ENCODE assay signal across 8 mouse cellular contexts in genomic region chr13:24799925-24800673, GRCm38 (mm10). TPM values are rescaled to one million over a fixed set of nuclear protein-coding genes. Genes with fewer than 3 reads are reported as not detected.
DNase-seq lines count a peak whose midpoint lies in the region; TF ChIP-seq lines count a peak whose summit lies in the region.

No protein-coding gene starts in this region.

- H3K4me1 ChIP-seq in MEL (ENCODE audit: control insufficient read depth in 1 of 2, insufficient read depth in 2 of 2, low read length in 2 of 2) = peaks cover 6 to 7% of the 10 kb centered on the region in 2 experiments
- H3K4me1 ChIP-seq in brown adipose tissue, adult 24 weeks (ENCODE audit: control insufficient read depth, insufficient read depth, insufficient read length, low read length) = no peaks in the 10 kb centered on the region
- H3K4me1 ChIP-seq in forebrain, embryonic 10.5 days = peaks cover 37% of the 10 kb centered on the region

- no peaks in the 10 kb centered on the region for H3K27me3 ChIP-seq in MEL (ENCODE audit: control insufficient read depth in 1 of 2, insufficient read depth in 2 of 2, low read length in 2 of 2)
- H3K27me3 ChIP-seq in forebrain, embryonic 10.5 days (ENCODE audit: poor library complexity, severe bottlenecking) = no peaks in the 10 kb centered on the region

- WGBS in forebrain, embryonic 10.5 days = under 1% methylated on average over 31 of the region's 31 CpGs
- under 1% methylated on average over 31 of the region's 31 CpGs for WGBS in macrophage (ENCODE audit: missing documents)

- H3K27ac ChIP-seq in MEL (ENCODE audit: control insufficient read depth, low read depth, low read length) = peak overlapping the region; percentile 90
- H3K27ac ChIP-seq in brown adipose tissue, adult 24 weeks (replicated peaks; ENCODE audit: low read depth, low read length) = peak overlapping the region; percentile 94
- H3K27ac ChIP-seq in forebrain, embryonic 10.5 days = peak overlapping the region; percentile 98
- peak overlapping the region; percentile 99 for H3K27ac ChIP-seq in macrophage

- peak overlapping the region; percentile 87 to 94 for H3K4me3 ChIP-seq in MEL (ENCODE audit: control insufficient read depth in 1 of 2, insufficient read depth in 1 of 2, low read depth in 2 of 2, low read length in 2 of 2)
- H3K4me3 ChIP-seq in brown adipose tissue, adult 24 weeks (ENCODE audit: insufficient read depth, low read depth, low read length) = peak overlapping the region; percentile 64
- H3K4me3 ChIP-seq in forebrain, embryonic 10.5 days = peak overlapping the region; percentile 99
- peak overlapping the region; percentile 57 for H3K4me3 ChIP-seq in macrophage (ENCODE audit: inconsistent target)

- H3K9ac ChIP-seq in MEL (ENCODE audit: control insufficient read depth, low read depth, low read length, poor library complexity, severe bottlenecking) = peak overlapping the region; percentile 84

- H3K36me3 ChIP-seq in MEL (ENCODE audit: control insufficient read depth in 1 of 2, insufficient read depth in 2 of 2, low read length in 2 of 2) = peaks cover 6 to 15% of the 10 kb centered on the region in 2 experiments
- H3K36me3 ChIP-seq in forebrain, embryonic 10.5 days (replicated peaks) = peaks cover 11% of the 10 kb centered on the region
- peaks cover 7% of the 10 kb centered on the region; the same call in 1 of the 2 replicates for H3K36me3 ChIP-seq in macrophage (ENCODE audit: inconsistent target)

- TF ChIP-seq RAD21 in MEL (IDR thresholded peaks at IDR 0.05; ENCODE audit: low read depth, low read length) = no peak

- intact Hi-C loops in heart, postnatal 36 days (cut with DNase I) = loop anchor here (1.0 kb wide), 1 partner anchor 39 kb away; the partner anchor contains the start of gene Gmnn

- TF ChIP-seq EP300 in MEL (IDR thresholded peaks at IDR 0.05; ENCODE audit: low read depth in 1 of 2, low read length in 2 of 2) = peak in 1 of 2 experiments; percentile 33; a peak in 1 of 4 replicates

- no peaks in the 10 kb centered on the region for H3K9me3 ChIP-seq in MEL (replicated peaks; ENCODE audit: insufficient read depth, low read length)
- no peaks in the 10 kb centered on the region for H3K9me3 ChIP-seq in forebrain, embryonic 10.5 days

- TF ChIP-seq POLR2A in MEL (IDR thresholded peaks at IDR 0.05; ENCODE audit: control insufficient read depth in 1 of 2, insufficient read depth in 1 of 2, low read depth in 1 of 2, low read length in 2 of 2, poor library complexity in 1 of 2) = no peak; a peak in 1 of 4 replicates

- DNase-seq in MEL (ENCODE audit: low read depth, low spot score) = peak; percentile 68
- peak; percentile 41 for DNase-seq in forebrain, embryonic 10.5 days (ENCODE audit: extremely low spot score, low spot score)
- peak; percentile 51 to 73 for DNase-seq in heart, postnatal 36 days
- DNase-seq in layer of hippocampus, postnatal 10 days (ENCODE audit: low spot score in 2 of 2) = peak; percentile 41 to 56
- peak; percentile 47 to 57 for DNase-seq in right cerebral cortex, postnatal 10 days (ENCODE audit: low spot score in 2 of 2)
- DNase-seq in urinary bladder, postnatal 36 days (ENCODE audit: low spot score in 2 of 2) = peak; percentile 22 to 52

- H3K79me2 ChIP-seq in MEL (ENCODE audit: control insufficient read depth, insufficient read depth, low read length, poor library complexity) (peaks cover 36% of the 10 kb centered on the region), macrophage (ENCODE audit: inconsistent target) (peaks cover 63% of the 10 kb centered on the region)

- TF ChIP-seq CTCF in MEL (IDR thresholded peaks at IDR 0.05 in 2 of 3, conservative IDR thresholded peaks at IDR 0.05 in 1 of 3; ENCODE audit: control insufficient read depth in 1 of 3, insufficient read depth in 1 of 3, low read depth in 2 of 3, low read length in 3 of 3, poor library complexity in 1 of 3, severe bottlenecking in 1 of 3) = no peak

TF ChIP-seq in MEL, 35 proteins besides CTCF, POLR2A, EP300 and RAD21 (continues in another document):
- 0 out of 2 replicates have a peak, but pooled peaks have one; percentile 16 for TF ChIP-seq ETS1 (IDR thresholded peaks at IDR 0.05; ENCODE audit: low read depth, low read length)
- TF ChIP-seq MAX (IDR thresholded peaks at IDR 0.05; ENCODE audit: low read length) = 0 out of 2 replicates have a peak, but pooled peaks have one; percentile 22
- peak; percentile 44 for TF ChIP-seq RCOR1 (IDR thresholded peaks at IDR 0.05; ENCODE audit: low read depth, low read length)
- peak; percentile 25; the same call in 1 of the 2 replicates for TF ChIP-seq TBP (IDR thresholded peaks at IDR 0.05; ENCODE audit: low read depth, low read length)

RNA-seq across cellular contexts. Expression of gene BC005537, which starts 1.4 kb away (rescaled TPM):
- 32.7 and 39.5 TPM in 2 replicates for total RNA-seq in MEL (2012; rRNA removed)
- polyA plus RNA-seq in MEL (2012; ENCODE audit: insufficient read depth in 1 of 2, insufficient read length in 2 of 2, low read depth in 1 of 2, low replicate concordance in 2 of 2, missing spikeins in 1 of 2) (10 to 100 TPM; 48.8 to 62.6 TPM), macrophage (2018) (285 to 668 TPM (median 308 TPM) in 3 replicates)
- 60.6 and 80.2 TPM in 2 replicates for polyA plus RNA-seq in brown adipose tissue, adult 24 weeks (2012; ENCODE audit: insufficient read depth, insufficient read length, missing spikeins)
- polyA plus RNA-seq in forebrain, embryonic 10.5 days (2016; fragmentation: Nextera tagmentation; extraction: Ambion mirVana) = 11.4 TPM in 2 replicates
- total RNA-seq in heart, postnatal 36 days (2021) = 100 to 1,000 TPM; 136 to 147 TPM
- total RNA-seq in layer of hippocampus, postnatal 10 days (2021) = 100 to 1,000 TPM; 212 to 224 TPM
- total RNA-seq in macrophage (2018; cell fraction: chromatin; rRNA removed) = 100 to 1,000 TPM; 204 to 959 (median 558) TPM
- 100 to 1,000 TPM; 258 to 483 (median 379) TPM for total RNA-seq in macrophage (2018; cell fraction: cytosol; rRNA removed)
- 1,000 to 10,000 TPM in 12 of 26 experiments, 100 to 1,000 TPM in 14; 438 to 1,569 (median 919) TPM for total RNA-seq in macrophage (2018; cell fraction: nucleus; rRNA removed)

RNA-seq across cellular contexts. Expression of gene Acot13, which starts 31.2 kb away (rescaled TPM):
- 45.7 and 51.8 TPM in 2 replicates for total RNA-seq in MEL (2012; rRNA removed)
- 10 to 100 TPM in 1 of 2 experiments, not detected in 1; 57.3 TPM for polyA plus RNA-seq in MEL (2012; ENCODE audit: insufficient read depth in 1 of 2, insufficient read length in 2 of 2, low read depth in 1 of 2, low replicate concordance in 2 of 2, missing spikeins in 1 of 2)
- polyA plus RNA-seq in brown adipose tissue, adult 24 weeks (2012; ENCODE audit: insufficient read depth, insufficient read length, missing spikeins) = 452 and 487 TPM in 2 replicates
- 61.7 TPM in 2 replicates for polyA plus RNA-seq in forebrain, embryonic 10.5 days (2016; fragmentation: Nextera tagmentation; extraction: Ambion mirVana)
- 100 to 1,000 TPM; 418 to 460 TPM for total RNA-seq in heart, postnatal 36 days (2021)
- 10 to 100 TPM; 58.7 to 66.6 TPM for total RNA-seq in layer of hippocampus, postnatal 10 days (2021)
- 10 to 100 TPM in 2 of 26 experiments, 1 to 10 TPM in 15, not detected in 9; 1.6 to 14.0 (median 2.5) TPM for total RNA-seq in macrophage (2018; cell fraction: chromatin; rRNA removed)
- total RNA-seq in macrophage (2018; cell fraction: cytosol; rRNA removed) = 10 to 100 TPM; 41.6 to 97.9 (median 63.3) TPM
- total RNA-seq in macrophage (2018; cell fraction: nucleus; rRNA removed) = 10 to 100 TPM in 16 of 26 experiments, 1 to 10 TPM in 10; 2.5 to 23.4 (median 12.0) TPM
- polyA plus RNA-seq in macrophage (2018) = 55.9 to 94.5 TPM (median 88.0 TPM) in 3 replicates

RNA-seq across cellular contexts. Expression of gene Tdp2, which starts 31.4 kb away (rescaled TPM):
- 33.1 and 36.9 TPM in 2 replicates for total RNA-seq in MEL (2012; rRNA removed)
- 10 to 100 TPM in 1 of 2 experiments, not detected in 1; 45.3 TPM for polyA plus RNA-seq in MEL (2012; ENCODE audit: insufficient read depth in 1 of 2, insufficient read length in 2 of 2, low read depth in 1 of 2, low replicate concordance in 2 of 2, missing spikeins in 1 of 2)
- polyA plus RNA-seq in brown adipose tissue, adult 24 weeks (2012; ENCODE audit: insufficient read depth, insufficient read length, missing spikeins) = 16.2 and 19.9 TPM in 2 replicates
- 80.2 and 82.4 TPM in 2 replicates for polyA plus RNA-seq in forebrain, embryonic 10.5 days (2016; fragmentation: Nextera tagmentation; extraction: Ambion mirVana)
- total RNA-seq in heart, postnatal 36 days (2021) = 10 to 100 TPM; 14.6 to 17.0 TPM
- total RNA-seq in layer of hippocampus, postnatal 10 days (2021) = 10 to 100 TPM; 25.1 to 26.2 TPM
- total RNA-seq in macrophage (2018; cell fraction: chromatin; rRNA removed) = 10 to 100 TPM in 23 of 26 experiments, 1 to 10 TPM in 3; 6.8 to 64.5 (median 26.5) TPM
- 10 to 100 TPM in 16 of 26 experiments, 1 to 10 TPM in 10; 3.7 to 15.0 (median 11.3) TPM for total RNA-seq in macrophage (2018; cell fraction: cytosol; rRNA removed)
- 10 to 100 TPM in 25 of 26 experiments, 1 to 10 TPM in 1; 9.4 to 57.6 (median 19.4) TPM for total RNA-seq in macrophage (2018; cell fraction: nucleus; rRNA removed)
- 15.5 to 19.5 TPM (median 17.7 TPM) in 3 replicates for polyA plus RNA-seq in macrophage (2018)

RNA-seq across cellular contexts. Expression of gene Gmnn, which starts 38.4 kb away (rescaled TPM):
- total RNA-seq in MEL (2012; rRNA removed) = 119 and 127 TPM in 2 replicates
- polyA plus RNA-seq in MEL (2012; ENCODE audit: insufficient read depth in 1 of 2, insufficient read length in 2 of 2, low read depth in 1 of 2, low replicate concordance in 2 of 2, missing spikeins in 1 of 2) (100 to 1,000 TPM; 129 to 155 TPM), macrophage (2018) (31.4 to 90.9 TPM (median 48.0 TPM) in 3 replicates)
- polyA plus RNA-seq in brown adipose tissue, adult 24 weeks (2012; ENCODE audit: insufficient read depth, insufficient read length, missing spikeins) = 52.2 and 53.3 TPM in 2 replicates
- polyA plus RNA-seq in forebrain, embryonic 10.5 days (2016; fragmentation: Nextera tagmentation; extraction: Ambion mirVana) = 208 TPM in 2 replicates
- total RNA-seq in heart, postnatal 36 days (2021) = 10 to 100 TPM; 48.5 to 52.9 TPM
- total RNA-seq in layer of hippocampus, postnatal 10 days (2021) = 1 to 10 TPM; 2.4 to 2.5 TPM
- total RNA-seq in macrophage (2018; cell fraction: chromatin; rRNA removed) = 10 to 100 TPM in 8 of 26 experiments, 1 to 10 TPM in 17, under 1 TPM in 1; 0.90 to 22.3 (median 5.3) TPM
- 10 to 100 TPM in 25 of 26 experiments, 1 to 10 TPM in 1; 8.1 to 30.0 (median 21.3) TPM for total RNA-seq in macrophage (2018; cell fraction: cytosol; rRNA removed)
- 10 to 100 TPM in 7 of 26 experiments, 1 to 10 TPM in 19; 1.8 to 37.5 (median 8.4) TPM for total RNA-seq in macrophage (2018; cell fraction: nucleus; rRNA removed)

RNA-seq across cellular contexts. Expression of gene D130043K22Rik, which starts 44.8 kb away (rescaled TPM):
- total RNA-seq in MEL (2012; rRNA removed) = not detected in 2 replicates
- polyA plus RNA-seq in MEL (2012; ENCODE audit: insufficient read depth in 1 of 2, insufficient read length in 2 of 2, low read depth in 1 of 2, low replicate concordance in 2 of 2, missing spikeins in 1 of 2) (not detected), macrophage (2018) (not detected in 3 replicates)
- polyA plus RNA-seq in brown adipose tissue, adult 24 weeks (2012; ENCODE audit: insufficient read depth, insufficient read length, missing spikeins) = not detected in 2 replicates
- 0.17 and 0.43 TPM in 2 replicates for polyA plus RNA-seq in forebrain, embryonic 10.5 days (2016; fragmentation: Nextera tagmentation; extraction: Ambion mirVana)
- not detected for total RNA-seq in heart, postnatal 36 days (2021)
- total RNA-seq in layer of hippocampus, postnatal 10 days (2021) = 10 to 100 TPM; 28.2 to 31.4 TPM
- total RNA-seq in macrophage (2018; cell fraction: chromatin; rRNA removed) = under 1 TPM in 3 of 26 experiments, not detected in 23; 0.13 to 0.21 (median 0.19) TPM
- total RNA-seq in macrophage (2018; cell fraction: cytosol; rRNA removed) = under 1 TPM in 5 of 26 experiments, not detected in 21; 0.03 to 0.18 (median 0.04) TPM
- total RNA-seq in macrophage (2018; cell fraction: nucleus; rRNA removed) = under 1 TPM in 2 of 26 experiments, not detected in 24; 0.11 TPM

Comparison
In these comparisons a context has a peak if more than half of its experiments do, and no peak if none do; other contexts are left out.
1. Peak in every context shown above with its lines: DNase-seq, H3K4me3 ChIP-seq and H3K27ac ChIP-seq.